Mouse (Mus musculus) embryonic facial prominence, embryonic 12.5 days (tissue): ENCODE results near the gene Rbbp5. TPM values are rescaled to one million over a fixed set of nuclear protein-coding genes. Genes with fewer than 3 reads are reported as not detected.
A peak's percentile ranks its signal among the peaks of the same experiment; 100 is the strongest.

ENCODE experiments used
- ATAC-seq: fragments of 200-750 bp; cut with Nextera tagmentation; 2 replicates; pipeline ENCODE4 v1.8.0; 2017; ENCODE audit not compliant: insufficient number of reproducible peaks, insufficient read depth, low FRiP score, low TSS enrichment
- H3K27ac ChIP-seq: fragments of 300-500 bp; sonication (generic); 2 replicates; pipeline ENCODE4 v1.5.1; 2016; ENCODE audit warnings: mild to moderate bottlenecking
- H3K27me3 ChIP-seq: fragments of 300-500 bp; sonication (generic); 2 replicates; pipeline ENCODE4 v1.6.1; 2016; ENCODE audit warnings: mild to moderate bottlenecking, moderate library complexity
- H3K36me3 ChIP-seq: fragments of 300-500 bp; sonication (generic); 2 replicates; pipeline ENCODE4 v1.6.1; 2016; ENCODE audit warnings: mild to moderate bottlenecking
- H3K4me1 ChIP-seq: fragments of 300-500 bp; sonication (generic); 2 replicates; pipeline ENCODE4 v1.6.1; 2016
- H3K4me2 ChIP-seq: fragments of 300-500 bp; sonication (generic); replicated peaks from 2 replicates; pipeline ENCODE4 v1.6.1; 2016; ENCODE audit warnings: mild to moderate bottlenecking, moderate library complexity
- H3K4me3 ChIP-seq: fragments of 300-500 bp; sonication (generic); 2 replicates; pipeline ENCODE4 v1.5.1; 2016; ENCODE audit warnings: mild to moderate bottlenecking
- H3K9ac ChIP-seq: fragments of 300-500 bp; sonication (generic); 2 replicates; pipeline ENCODE4 v1.6.1; 2016; ENCODE audit warnings: mild to moderate bottlenecking, moderate library complexity
- H3K9me3 ChIP-seq: fragments of 300-500 bp; sonication (generic); 2 replicates; pipeline ENCODE4 v1.6.1; 2016; ENCODE audit warnings: mild to moderate bottlenecking, moderate library complexity
- WGBS: fragments of 180-500 bp; shearing (Covaris S2); methylation state at CpG from one replicate; pipeline ENCODE4 v1.1.7; 2016; 5-methylcytosine and 5-hydroxymethylcytosine counted together
- polyA plus RNA-seq: library from polyadenylated mRNA; unstranded; fragments of >200 nt; fragmentation: Nextera tagmentation; extraction: Ambion mirVana; gene quantifications from 2 replicates; pipeline ENCODE4 v1.2.1, GENCODE M21; 2016

Gene Rbbp5
- polyA plus RNA-seq, 1 experiment from 2014 or later: 62.2 TPM

- no peaks in the 10 kb centered on the region for H3K36me3 ChIP-seq
- no peak overlapping the region for H3K4me3 ChIP-seq
- no peak overlapping the region for H3K9ac ChIP-seq
- H3K9me3 ChIP-seq: no peaks in the 10 kb centered on the region
- no peak for ATAC-seq
- 30% methylated on average over 4 of the region's 4 CpGs for WGBS
- H3K4me1 ChIP-seq: peaks cover 5% of the 10 kb centered on the region; the same call in 1 of the 2 replicates
- no peak overlapping the region for H3K27ac ChIP-seq
- H3K27me3 ChIP-seq: peaks cover 4% of the 10 kb centered on the region; the same call in 1 of the 2 replicates
- no peak overlapping the region for H3K4me2 ChIP-seq
Measured at GRCm38 (mm10) chr1:132523920-132524319, 46.8 kb downstream of the Rbbp5 start.

GRCm38 (mm10) chr1:132525832-132526231 is 48.7 kb downstream of the Rbbp5 start:
- H3K27ac ChIP-seq: no peak overlapping the region

GRCm38 (mm10) chr1:132528071-132528470 is 50.9 kb downstream of the Rbbp5 start:
- Histone ChIP-seq H3K4me1 (peaks cover 12% of the 10 kb centered on the region), H3K9ac (no peak overlapping the region)

More at GRCm38 (mm10) chr1:132525832-132526231, 48.7 kb downstream of the Rbbp5 start:
- Histone ChIP-seq H3K4me1 (peaks cover 10% of the 10 kb centered on the region), H3K36me3 (no peaks in the 10 kb centered on the region), H3K4me2 (0 out of 2 replicates have a peak overlapping the region, but pooled peaks have one; percentile 9), H3K4me3 (no peak overlapping the region), H3K9ac (no peak overlapping the region), H3K9me3 (no peaks in the 10 kb centered on the region), H3K27me3 (peaks cover 4% of the 10 kb centered on the region; the same call in 1 of the 2 replicates)
- WGBS: 5% methylated on average over 10 of the region's 10 CpGs
- no peak for ATAC-seq

GRCm38 (mm10) chr1:132528647-132529334 is 51.6 kb downstream of the Rbbp5 start:
- ATAC-seq: no peak
- Histone ChIP-seq H3K4me3 (no peak overlapping the region), H3K9ac (no peak overlapping the region), H3K27me3 (peaks cover 14% of the 10 kb centered on the region; the same call in 1 of the 2 replicates), H3K4me1 (peaks cover 19% of the 10 kb centered on the region), H3K27ac (no peak overlapping the region), H3K9me3 (no peaks in the 10 kb centered on the region), H3K36me3 (no peaks in the 10 kb centered on the region), H3K4me2 (no peak overlapping the region)
- 84% methylated on average over 19 of the region's 19 CpGs for WGBS

More at GRCm38 (mm10) chr1:132528071-132528470, 50.9 kb downstream of the Rbbp5 start:
- no peaks in the 10 kb centered on the region for H3K36me3 ChIP-seq
- H3K4me3 ChIP-seq: no peak overlapping the region
- H3K27ac ChIP-seq: no peak overlapping the region
- no peak overlapping the region for H3K4me2 ChIP-seq
- peaks cover 10% of the 10 kb centered on the region; the same call in 1 of the 2 replicates for H3K27me3 ChIP-seq
- no peak for ATAC-seq
- WGBS: 91% methylated on average over 13 of the region's 13 CpGs
- no peaks in the 10 kb centered on the region for H3K9me3 ChIP-seq

GRCm38 (mm10) chr1:132530631-132531191 is 53.5 kb downstream of the Rbbp5 start:
- Histone ChIP-seq H3K4me1 (peaks cover 25% of the 10 kb centered on the region), H3K36me3 (no peaks in the 10 kb centered on the region), H3K9ac (no peak overlapping the region), H3K4me3 (no peak overlapping the region), H3K27ac (no peak overlapping the region), H3K9me3 (no peaks in the 10 kb centered on the region), H3K4me2 (no peak overlapping the region), H3K27me3 (peaks cover 24% of the 10 kb centered on the region)
- WGBS: 3% methylated on average over 5 of the region's 5 CpGs
- peak; percentile 43 for ATAC-seq

- Histone ChIP-seq H3K27ac (no peak overlapping the region), H3K4me2 (no peak overlapping the region), H3K9me3 (no peaks in the 10 kb centered on the region), H3K4me1 (peaks cover 25% of the 10 kb centered on the region), H3K4me3 (no peak overlapping the region), H3K27me3 (peaks cover 24% of the 10 kb centered on the region), H3K36me3 (no peaks in the 10 kb centered on the region), H3K9ac (no peak overlapping the region)
- WGBS: 56% methylated on average over 9 of the region's 9 CpGs
- ATAC-seq: no peak
Measured at GRCm38 (mm10) chr1:132532521-132532920, 55.4 kb downstream of the Rbbp5 start.

GRCm38 (mm10) chr1:132533840-132534239 is 56.7 kb downstream of the Rbbp5 start:
- Histone ChIP-seq H3K27ac (no peak overlapping the region), H3K9ac (no peak overlapping the region), H3K27me3 (peaks cover 26% of the 10 kb centered on the region), H3K36me3 (no peaks in the 10 kb centered on the region), H3K9me3 (no peaks in the 10 kb centered on the region), H3K4me2 (peak overlapping the region; percentile 8), H3K4me3 (no peak overlapping the region), H3K4me1 (peaks cover 25% of the 10 kb centered on the region)
- 5% methylated on average over 8 of the region's 8 CpGs for WGBS
- no peak; the same call in 1 of the 2 replicates for ATAC-seq

GRCm38 (mm10) chr1:132535541-132535940 is 58.4 kb downstream of the Rbbp5 start:
- Histone ChIP-seq H3K27me3 (peaks cover 41% of the 10 kb centered on the region), H3K4me1 (peaks cover 23% of the 10 kb centered on the region), H3K36me3 (no peaks in the 10 kb centered on the region), H3K27ac (no peak overlapping the region), H3K4me2 (no peak overlapping the region), H3K9ac (no peak overlapping the region), H3K4me3 (no peak overlapping the region), H3K9me3 (no peaks in the 10 kb centered on the region)
- 90% methylated on average over 4 of the region's 4 CpGs for WGBS
- ATAC-seq: no peak

- Histone ChIP-seq H3K9me3 (no peaks in the 10 kb centered on the region), H3K4me3 (no peak overlapping the region), H3K27me3 (peaks cover 50% of the 10 kb centered on the region), H3K9ac (no peak overlapping the region), H3K4me2 (no peak overlapping the region), H3K4me1 (peaks cover 23% of the 10 kb centered on the region), H3K36me3 (no peaks in the 10 kb centered on the region), H3K27ac (no peak overlapping the region)
- WGBS: 85% methylated on average over 3 of the region's 3 CpGs
- no peak for ATAC-seq
Measured at GRCm38 (mm10) chr1:132536416-132536815, 59.3 kb downstream of the Rbbp5 start.

GRCm38 (mm10) chr1:132537736-132538135 is 60.6 kb downstream of the Rbbp5 start:
- Histone ChIP-seq H3K27me3 (peaks cover 57% of the 10 kb centered on the region), H3K27ac (no peak overlapping the region), H3K9ac (no peak overlapping the region), H3K4me3 (no peak overlapping the region), H3K9me3 (no peaks in the 10 kb centered on the region), H3K4me1 (peaks cover 36% of the 10 kb centered on the region), H3K36me3 (no peaks in the 10 kb centered on the region), H3K4me2 (no peak overlapping the region)
- no peak for ATAC-seq
- WGBS: 82% methylated on average over 5 of the region's 5 CpGs

GRCm38 (mm10) chr1:132540701-132541100 is 63.5 kb downstream of the Rbbp5 start:
- Histone ChIP-seq H3K4me2 (0 out of 2 replicates have a peak overlapping the region, but pooled peaks have one; percentile 23), H3K36me3 (no peaks in the 10 kb centered on the region), H3K4me1 (peaks cover 23% of the 10 kb centered on the region), H3K9me3 (no peaks in the 10 kb centered on the region), H3K9ac (no peak overlapping the region), H3K27me3 (peaks cover 64% of the 10 kb centered on the region), H3K4me3 (no peak overlapping the region), H3K27ac (no peak overlapping the region)
- WGBS: 58% methylated on average over 7 of the region's 7 CpGs
- no peak for ATAC-seq
